Mouse (Mus musculus) forebrain, embryonic 15.5 days (tissue): ENCODE data around the gene Kcnb1. TPM values are rescaled to one million over a fixed set of nuclear protein-coding genes. Genes with fewer than 3 reads are reported as not detected.

Experiments used
- ATAC-seq: fragments of 200-750 bp; cut with Nextera tagmentation; replicated peaks from 2 replicates; pipeline ENCODE4 v1.8.0; 2017; ENCODE audit warnings: mild to moderate bottlenecking, moderate TSS enrichment, moderate library complexity
- H3K27ac ChIP-seq: fragments of 300-500 bp; sonication (generic); replicated peaks from 2 replicates; pipeline ENCODE4 v1.5.1; 2015; ENCODE audit warnings: mild to moderate bottlenecking, inconsistent platforms
- H3K27me3 ChIP-seq: fragments of 300-500 bp; sonication (generic); 2 replicates; pipeline ENCODE4 v1.6.1; 2015; ENCODE audit warnings: inconsistent platforms
- H3K36me3 ChIP-seq: fragments of 300-500 bp; sonication (generic); 2 replicates; pipeline ENCODE4 v1.6.1; 2015; ENCODE audit warnings: mild to moderate bottlenecking, inconsistent platforms
- H3K4me1 ChIP-seq: fragments of 300-500 bp; sonication (generic); 2 replicates; pipeline ENCODE4 v1.6.1; 2015; ENCODE audit warnings: inconsistent platforms
- H3K4me2 ChIP-seq: fragments of 300-500 bp; sonication (generic); replicated peaks from 2 replicates; pipeline ENCODE4 v1.6.1; 2015; ENCODE audit warnings: mild to moderate bottlenecking, inconsistent platforms
- H3K4me3 ChIP-seq: fragments of 300-500 bp; sonication (generic); 2 replicates; pipeline ENCODE4 v1.5.1; 2015; ENCODE audit warnings: mild to moderate bottlenecking, inconsistent platforms
- H3K9ac ChIP-seq: fragments of 300-500 bp; sonication (generic); replicated peaks from 2 replicates; pipeline ENCODE4 v1.6.1; 2015; ENCODE audit warnings: mild to moderate bottlenecking, inconsistent platforms
- H3K9me3 ChIP-seq: fragments of 300-500 bp; sonication (generic); 2 replicates; pipeline ENCODE4 v1.6.1; 2016; ENCODE audit warnings: inconsistent platforms
- WGBS: fragments of 180-500 bp; shearing (Covaris S2); methylation state at CpG from one replicate; pipeline ENCODE4 v1.1.7; 2015; ENCODE audit warnings: mixed read lengths; 5-methylcytosine and 5-hydroxymethylcytosine counted together
- polyA plus RNA-seq: library from polyadenylated mRNA; unstranded; fragments of >200 nt; fragmentation: Nextera tagmentation; extraction: Ambion mirVana; gene quantifications from 2 replicates; pipeline ENCODE4 v1.2.1, GENCODE M21; 2015

Kcnb1 gene
- polyA plus RNA-seq, 1 experiment from 2014 or later = 2.4 TPM

GRCm38 (mm10) chr2:167048223-167048622, 141.7 kb downstream of the Kcnb1 start:
- H3K9me3 ChIP-seq = no peaks in the 10 kb centered on the region
- no peak overlapping the region for H3K27ac ChIP-seq
- ATAC-seq = no peak
- no peak overlapping the region for H3K9ac ChIP-seq
- WGBS = 95% methylated on average over 10 of the region's 10 CpGs
- H3K36me3 ChIP-seq = peaks cover 73% of the 10 kb centered on the region
- H3K4me2 ChIP-seq = no peak overlapping the region
- no peak overlapping the region for H3K4me3 ChIP-seq
- no peaks in the 10 kb centered on the region for H3K27me3 ChIP-seq
- no peaks in the 10 kb centered on the region for H3K4me1 ChIP-seq

Other genes starting within 250 kb of the Kcnb1 start
- 118 and 124 TPM in 2 replicates for gene Stau1, start 193.9 kb downstream of the Kcnb1 start, polyA plus RNA-seq
- 41.3 and 42.8 TPM in 2 replicates for gene Ddx27, start 175.0 kb downstream of the Kcnb1 start, polyA plus RNA-seq
- gene Znfx1, start 127.1 kb downstream of the Kcnb1 start, polyA plus RNA-seq = 7.2 and 7.3 TPM in 2 replicates
- gene Ptgis, start 50.4 kb upstream of the Kcnb1 start, polyA plus RNA-seq = 2.7 and 3.6 TPM in 2 replicates
- 15.2 and 18.8 TPM in 2 replicates for gene B4galt5, start 159.0 kb upstream of the Kcnb1 start, polyA plus RNA-seq
- 20.4 and 23.1 TPM in 2 replicates for gene Slc9a8, start 231.6 kb upstream of the Kcnb1 start, polyA plus RNA-seq